Mouse (Mus musculus) limb, embryonic 14.5 days (tissue): ENCODE measurements around the gene Tex14. TPM values are rescaled to one million over a fixed set of nuclear protein-coding genes. Genes with fewer than 3 reads are reported as not detected.

Experiments used
- ATAC-seq: fragments of 200-750 bp; cut with Nextera tagmentation; 2 replicates; pipeline ENCODE4 v1.8.0; 2017; ENCODE audit warnings: low read depth, moderate number of reproducible peaks, moderate TSS enrichment; ENCODE audit not compliant: low FRiP score
- DNase-seq: peaks from one replicate; pipeline ENCODE4 v3.0.0-alpha.2; 2015; ENCODE audit warnings: low spot score
- H3K27ac ChIP-seq: fragments of 300-500 bp; sonication (generic); replicated peaks from 2 replicates; pipeline ENCODE4 v1.5.1; 2014; ENCODE audit warnings: low read depth, mild to moderate bottlenecking, low read length, moderate library complexity, mixed read lengths
- H3K27me3 ChIP-seq: fragments of 300-500 bp; sonication (generic); 2 replicates; pipeline ENCODE4 v1.6.1; 2014; ENCODE audit warnings: low read length, mixed read lengths; ENCODE audit not compliant: control insufficient read depth, insufficient read depth
- H3K36me3 ChIP-seq: fragments of 300-500 bp; sonication (generic); 2 replicates; pipeline ENCODE4 v1.6.1; 2014; ENCODE audit warnings: mild to moderate bottlenecking, low read length, moderate library complexity, mixed read lengths; ENCODE audit not compliant: control insufficient read depth, insufficient read depth
- H3K4me1 ChIP-seq: fragments of 300-500 bp; sonication (generic); 2 replicates; pipeline ENCODE4 v1.6.1; 2014; ENCODE audit warnings: antibody characterized with exemption, low read length, mixed read lengths; ENCODE audit not compliant: control insufficient read depth, insufficient read depth
- H3K4me2 ChIP-seq: fragments of 300-500 bp; sonication (generic); replicated peaks from 2 replicates; pipeline ENCODE4 v1.6.1; 2014; ENCODE audit warnings: low read depth, mild to moderate bottlenecking, low read length, moderate library complexity; ENCODE audit not compliant: severe bottlenecking
- H3K4me3 ChIP-seq: fragments of 300-500 bp; sonication (generic); replicated peaks from 2 replicates; pipeline ENCODE4 v1.5.1; 2014; ENCODE audit warnings: low read length
- H3K9ac ChIP-seq: fragments of 300-500 bp; sonication (generic); 2 replicates; pipeline ENCODE4 v1.6.1; 2014; ENCODE audit warnings: mild to moderate bottlenecking, low read depth, low read length, moderate library complexity; ENCODE audit not compliant: severe bottlenecking
- H3K9me3 ChIP-seq: fragments of 300-500 bp; sonication (generic); 2 replicates; pipeline ENCODE4 v1.6.1; 2016; ENCODE audit warnings: low read length; ENCODE audit not compliant: control insufficient read depth
- POLR2A ChIP-seq: fragments of 200-500 bp; IDR thresholded peaks from 2 replicates; pipeline ENCODE4 v1.8.0; 2012; ENCODE audit warnings: inconsistent platforms, mild to moderate bottlenecking, moderate library complexity, borderline replicate concordance; ENCODE audit not compliant: insufficient read depth, insufficient read length; ENCODE audit errors: extremely low read depth
- WGBS: fragments of 180-500 bp; shearing (Covaris S2); extraction: QIAGEN DNeasy Blood & Tissue Kit; methylation state at CpG from one replicate; pipeline ENCODE4 v1.1.7; 2014; 5-methylcytosine and 5-hydroxymethylcytosine counted together
- polyA plus RNA-seq, 2 experiments: library from polyadenylated mRNA; depleted of rRNA in 1 of 2; stranded (reverse) in 1 of 2; unstranded in 1 of 2; fragments of >200 nt; fragmentation: Nextera tagmentation in 1 of 2; extraction: Ambion mirVana in 1 of 2; gene quantifications; 2 replicates each; pipeline versions ENCODE4 v1.2.1 to v1.2.3; 2012 to 2014

Tex14 gene
- polyA plus RNA-seq, 2 experiments = 1.3 to 2.0 TPM

DNA sequence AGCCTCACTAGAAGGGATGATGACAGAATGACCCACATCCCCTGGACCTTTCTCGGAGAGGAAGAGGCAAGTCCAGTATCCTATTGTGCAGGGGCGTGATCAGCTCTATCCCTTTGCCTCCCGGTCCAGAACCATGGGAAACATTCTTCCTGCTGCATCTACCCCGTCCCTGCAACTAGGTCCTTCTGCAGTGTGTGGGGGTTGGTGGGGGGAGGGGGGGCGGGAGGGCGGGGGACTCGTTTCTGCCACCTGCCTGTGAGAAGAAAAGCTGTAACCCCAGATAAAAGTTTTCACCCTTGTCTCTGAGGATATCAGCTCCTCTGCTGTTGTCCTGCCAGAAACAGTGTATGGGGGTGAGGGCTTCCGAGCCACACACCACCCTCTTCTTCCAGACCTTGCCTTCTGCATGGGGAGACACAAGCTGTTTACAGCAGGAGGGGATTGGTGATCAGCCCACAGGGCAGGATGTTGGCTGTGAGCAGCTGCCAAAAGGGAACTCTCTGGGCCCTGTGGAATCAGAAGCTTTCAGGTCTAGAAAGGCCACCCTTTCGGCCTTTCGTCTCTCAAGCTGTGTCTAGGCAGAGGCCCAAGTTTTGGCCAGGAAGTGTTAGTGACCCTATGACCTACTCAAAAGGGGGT lies 174.2 kb downstream of the Tex14 start:
- no peak for TF ChIP-seq POLR2A
- Histone ChIP-seq H3K4me1 (peaks cover 6% of the 10 kb centered on the region), H3K27me3 (no peaks in the 10 kb centered on the region), H3K4me3 (peak overlapping the region; percentile 54), H3K36me3 (no peaks in the 10 kb centered on the region), H3K27ac (no peak overlapping the region), H3K9me3 (no peaks in the 10 kb centered on the region), H3K9ac (no peak overlapping the region), H3K4me2 (peak overlapping the region; percentile 89)
- DNase-seq (no peak), ATAC-seq (no peak)
- WGBS = 14% methylated on average over 10 of the region's 10 CpGs

DNA sequence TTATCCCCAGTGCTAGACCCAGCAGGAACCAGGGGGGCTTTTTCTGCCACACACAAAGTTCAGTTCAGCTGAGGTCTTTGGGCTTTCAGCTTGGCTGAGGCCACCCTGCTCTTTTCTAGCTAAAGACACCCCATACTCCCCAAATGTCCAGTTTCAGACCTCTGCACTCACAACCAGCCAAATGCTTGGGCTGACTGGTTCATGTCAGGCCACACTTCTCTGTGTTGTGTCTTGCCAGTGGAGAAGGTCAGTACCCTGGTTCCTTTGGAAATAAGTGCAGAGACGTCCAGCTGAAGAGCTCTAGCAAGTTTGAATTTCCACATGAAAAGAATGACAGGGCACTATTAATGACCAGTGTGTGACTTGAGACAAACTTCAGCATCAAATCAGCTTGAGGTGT lies 174.8 kb downstream of the Tex14 start:
- peaks cover 6% of the 10 kb centered on the region for H3K4me1 ChIP-seq
- no peak for ATAC-seq
- no peak overlapping the region for H3K9ac ChIP-seq
- H3K4me3 ChIP-seq = no peak overlapping the region
- no peak overlapping the region for H3K4me2 ChIP-seq
- no peaks in the 10 kb centered on the region for H3K27me3 ChIP-seq
- no peak overlapping the region for H3K27ac ChIP-seq
- no peaks in the 10 kb centered on the region for H3K9me3 ChIP-seq
- no peak for DNase-seq
- no peaks in the 10 kb centered on the region for H3K36me3 ChIP-seq
- 41% methylated on average over 1 of the region's 1 CpGs for WGBS
- TF ChIP-seq POLR2A = no peak

GRCm38 (mm10) chr11:87580543-87581085 lies 175.7 kb downstream of the Tex14 start:
- ATAC-seq (no peak), DNase-seq (no peak)
- H3K4me2 ChIP-seq = no peak overlapping the region
- H3K27me3 ChIP-seq = no peaks in the 10 kb centered on the region
- WGBS = 57% methylated on average over 10 of the region's 10 CpGs
- H3K9me3 ChIP-seq = no peaks in the 10 kb centered on the region
- H3K27ac ChIP-seq = no peak overlapping the region
- no peak overlapping the region for H3K9ac ChIP-seq
- TF ChIP-seq POLR2A = no peak
- no peaks in the 10 kb centered on the region for H3K36me3 ChIP-seq
- peaks cover 6% of the 10 kb centered on the region for H3K4me1 ChIP-seq
- no peak overlapping the region for H3K4me3 ChIP-seq

GRCm38 (mm10) chr11:87581161-87581865 lies 176.4 kb downstream of the Tex14 start:
- no peak overlapping the region for H3K27ac ChIP-seq
- no peaks in the 10 kb centered on the region for H3K9me3 ChIP-seq
- no peaks in the 10 kb centered on the region for H3K27me3 ChIP-seq
- DNase-seq (no peak), ATAC-seq (no peak)
- TF ChIP-seq POLR2A = no peak
- no peak overlapping the region for H3K4me2 ChIP-seq
- H3K9ac ChIP-seq = no peak overlapping the region
- WGBS = 80% methylated on average over 12 of the region's 12 CpGs
- no peak overlapping the region for H3K4me3 ChIP-seq
- H3K4me1 ChIP-seq = peaks cover 6% of the 10 kb centered on the region
- H3K36me3 ChIP-seq = no peaks in the 10 kb centered on the region

DNA sequence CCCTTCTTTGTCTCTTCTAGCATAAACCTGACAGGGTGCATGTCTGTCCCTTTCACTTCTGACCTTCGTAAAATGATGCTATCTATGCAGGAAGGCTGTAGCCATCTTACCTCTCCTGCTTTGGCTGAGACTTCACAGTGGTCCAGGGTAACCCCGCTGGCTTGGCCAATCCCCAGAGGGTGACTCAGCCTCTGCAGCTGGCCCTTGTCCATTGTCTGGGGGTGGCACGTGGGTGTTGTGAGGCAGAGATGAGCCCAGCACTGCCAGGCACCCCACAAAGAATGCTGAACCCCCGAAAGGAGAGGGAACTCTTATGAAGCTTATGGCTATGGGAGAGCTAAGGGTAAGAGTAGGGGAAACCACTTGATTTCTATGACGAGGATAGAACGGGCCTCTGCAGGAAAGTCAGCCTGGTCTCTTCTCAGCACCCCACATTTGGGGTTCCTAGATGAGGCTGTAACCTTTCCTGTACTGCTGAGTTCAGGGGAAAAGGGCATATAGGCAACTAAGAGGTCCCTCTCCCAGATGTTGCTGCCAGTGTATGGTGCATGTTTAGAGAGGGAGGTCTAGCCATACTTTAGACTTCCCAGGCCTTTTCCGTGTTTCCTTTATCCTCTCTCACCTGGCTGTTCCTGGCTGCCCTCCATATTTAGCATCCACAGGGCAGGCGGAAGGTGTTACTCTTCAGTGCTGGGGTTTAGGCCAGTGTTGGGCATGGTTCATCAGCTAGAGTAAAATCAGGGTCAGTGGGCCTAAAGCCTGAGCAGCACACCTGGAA lies 177.3 kb downstream of the Tex14 start:
- Histone ChIP-seq H3K4me1 (peaks cover 6% of the 10 kb centered on the region), H3K27ac (no peak overlapping the region), H3K9ac (no peak overlapping the region), H3K4me2 (no peak overlapping the region), H3K4me3 (no peak overlapping the region), H3K27me3 (no peaks in the 10 kb centered on the region), H3K9me3 (no peaks in the 10 kb centered on the region), H3K36me3 (no peaks in the 10 kb centered on the region)
- DNase-seq = no peak
- WGBS = 78% methylated on average over 8 of the region's 8 CpGs
- TF ChIP-seq POLR2A = no peak
- no peak for ATAC-seq
